Mouse (Mus musculus): ENCODE results near the gene Zfhx3.

GRCm38 (mm10) chr8:108781192-108781591 is 838.7 kb downstream of the Zfhx3 start:
- TF ChIP-seq SMC3 (IDR thresholded peaks at IDR 0.05; ENCODE audit: low read depth, low read length), result no peak
- TF ChIP-seq EP300 (IDR thresholded peaks at IDR 0.05; ENCODE audit: low read depth in 1 of 2, low read length in 2 of 2), result no peak
- TF ChIP-seq ZMIZ1 (IDR thresholded peaks at IDR 0.05; ENCODE audit: low read depth, low read length), result no peak

Data from MEL (cell line).